Mouse (Mus musculus) CH12.LX (cell line): ENCODE results near the gene Scn8a.

Source experiments
- POLR2A ChIP-seq: IDR thresholded peaks from 2 replicates; pipeline ENCODE4 v1.6.1; 2011; ENCODE audit warnings: low read depth, mild to moderate bottlenecking, improper control_type of control experiment, low read length
- RAD21 ChIP-seq: IDR thresholded peaks from 2 replicates; pipeline ENCODE4 v1.6.1; 2011; ENCODE audit warnings: low read depth, mild to moderate bottlenecking, low read length, improper control_type of control experiment, moderate library complexity

GRCm38 (mm10) chr15:100914734-100915242, 45.1 kb downstream of the Scn8a start:
- no peak for TF ChIP-seq POLR2A
- no peak; the same call in 1 of the 2 replicates for TF ChIP-seq RAD21
